Mouse (Mus musculus) liver, adult 2 months (tissue): ENCODE results near the gene Fam50a.

Experiments
- CTCF ChIP-seq: fragments of 200-500 bp; IDR thresholded peaks from 2 replicates; pipeline ENCODE4 v1.5.1; 2011; ENCODE audit warnings: low read depth, low read length, control low read depth
- POLR2A ChIP-seq: fragments of 200-500 bp; IDR thresholded peaks from 2 replicates; pipeline ENCODE4 v1.6.1; 2011; ENCODE audit warnings: low read length, control low read depth; ENCODE audit not compliant: insufficient read depth; ENCODE audit errors: extremely low read depth

GRCm38 (mm10) chrX:74329215-74329671 is 16.4 kb downstream of the Fam50a start:
- TF ChIP-seq POLR2A (no peak), CTCF (no peak)
